Comparison of ENCODE assay signal across 8 mouse cellular contexts in the genomic region with DNA sequence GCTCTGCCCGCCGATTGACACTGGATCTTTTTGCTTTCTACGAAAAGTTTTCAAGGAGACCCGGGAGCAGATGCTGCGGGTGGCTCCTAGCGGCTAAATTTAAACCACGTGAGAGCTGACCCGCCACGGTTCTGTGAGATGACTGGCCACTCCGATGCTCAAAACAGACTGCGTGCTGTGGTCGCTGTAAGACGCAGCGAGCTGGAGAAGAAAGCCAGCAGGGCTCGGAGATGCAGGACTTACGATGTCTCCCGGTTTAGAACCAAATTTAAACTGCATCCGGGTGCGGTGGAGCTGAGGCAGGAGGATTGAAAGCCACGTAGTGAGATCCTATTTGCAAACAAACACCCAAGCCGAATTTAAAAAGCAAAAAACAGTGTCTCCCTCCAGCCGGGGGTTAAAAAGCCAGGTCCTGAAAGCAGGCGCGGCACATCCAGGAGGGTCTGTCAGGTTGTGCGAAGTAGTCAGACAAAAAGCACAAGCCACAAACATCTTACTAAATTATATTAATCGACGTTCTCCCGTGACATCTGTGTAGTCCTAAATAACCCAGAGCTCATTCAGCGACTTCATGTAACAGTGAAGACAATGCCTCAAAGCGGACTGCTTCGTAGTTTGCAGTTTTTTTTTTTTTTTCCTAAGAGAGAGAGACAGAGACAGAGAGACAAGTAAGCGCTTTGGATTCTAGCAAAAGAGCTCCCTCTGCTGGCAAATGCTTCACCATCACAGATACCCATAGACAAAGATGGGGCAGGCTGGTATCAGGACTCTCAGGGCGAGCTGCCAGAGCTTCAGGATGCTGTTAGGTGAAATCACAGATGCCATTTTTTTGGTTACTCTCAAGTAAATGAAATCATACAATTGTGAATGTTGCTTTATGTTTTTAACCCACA.
A peak's percentile ranks its signal among the peaks of the same experiment; 100 is the strongest.
DNase-seq lines count a peak whose midpoint lies in the region; ATAC-seq and TF ChIP-seq lines count a peak whose summit lies in the region.

No protein-coding gene starts in this region.

- ATAC-seq in granulocyte monocyte progenitor cell, adult 5-6 weeks (replicated peaks; ENCODE audit: poor library complexity, severe bottlenecking), result peak; percentile 43
- ATAC-seq in intestine, postnatal 0 days, result no peak

- intact Hi-C loops in left cerebral cortex, postnatal 36 days (cut with DNase I), result loop anchor here (1.0 to 5.0 kb wide), 4 partner anchors 34 to 249 kb away; a partner anchor contains a TSS

- H3K4me3 ChIP-seq in embryonic facial prominence, embryonic 10.5 days, result peak overlapping the region; percentile 62
- H3K4me3 ChIP-seq in intestine, postnatal 0 days (ENCODE audit: low read depth, low read length), result peak overlapping the region; percentile 37
- H3K4me3 ChIP-seq in midbrain, embryonic 10.5 days, result peak overlapping the region; percentile 62

- peaks cover 22% of the 10 kb centered on the region for H3K4me1 ChIP-seq in embryonic facial prominence, embryonic 10.5 days
- H3K4me1 ChIP-seq in intestine, postnatal 0 days (replicated peaks; ENCODE audit: control insufficient read depth, insufficient read depth, low read length), result peaks cover 11% of the 10 kb centered on the region; the same call in 1 of the 2 replicates
- H3K4me1 ChIP-seq in midbrain, embryonic 10.5 days, result peaks cover 22% of the 10 kb centered on the region

- H3K4me2 ChIP-seq in intestine, postnatal 0 days (replicated peaks; ENCODE audit: low read depth), result peak overlapping the region; percentile 74

- H3K27me3 ChIP-seq in embryonic facial prominence, embryonic 10.5 days (replicated peaks; ENCODE audit: low read depth, poor library complexity, severe bottlenecking), result peaks cover 30% of the 10 kb centered on the region
- H3K27me3 ChIP-seq in intestine, postnatal 0 days (replicated peaks; ENCODE audit: control insufficient read depth, insufficient read depth, low read length), result no peaks in the 10 kb centered on the region
- peaks cover 31% of the 10 kb centered on the region for H3K27me3 ChIP-seq in midbrain, embryonic 10.5 days (ENCODE audit: low read depth, poor library complexity, severe bottlenecking)

- H3K9ac ChIP-seq in intestine, postnatal 0 days (ENCODE audit: low read depth, low read length), result peak overlapping the region; percentile 43

- peak overlapping the region; percentile 84 for H3K27ac ChIP-seq in embryonic facial prominence, embryonic 10.5 days (replicated peaks)
- peak overlapping the region; percentile 92 for H3K27ac ChIP-seq in intestine, postnatal 0 days (ENCODE audit: low read depth, low read length)
- H3K27ac ChIP-seq in midbrain, embryonic 10.5 days (replicated peaks), result peak overlapping the region; percentile 75

- no peaks in the 10 kb centered on the region for H3K9me3 ChIP-seq in embryonic facial prominence, embryonic 10.5 days
- no peaks in the 10 kb centered on the region for H3K9me3 ChIP-seq in intestine, postnatal 0 days (ENCODE audit: control insufficient read depth)
- no peaks in the 10 kb centered on the region for H3K9me3 ChIP-seq in midbrain, embryonic 10.5 days (replicated peaks)

- TF ChIP-seq CTCF in intestine, postnatal 0 days (IDR thresholded peaks at IDR 0.05; ENCODE audit: low read depth), result peak; percentile 89

- no peaks in the 10 kb centered on the region for H3K36me3 ChIP-seq in embryonic facial prominence, embryonic 10.5 days (replicated peaks)
- H3K36me3 ChIP-seq in intestine, postnatal 0 days (ENCODE audit: control insufficient read depth, insufficient read depth), result no peaks in the 10 kb centered on the region
- no peaks in the 10 kb centered on the region for H3K36me3 ChIP-seq in midbrain, embryonic 10.5 days

- DNase-seq in urinary bladder, adult 18-20 months (ENCODE audit: low spot score in 2 of 2), result peak; percentile 57 to 77
- DNase-seq in urinary bladder, postnatal 10 days (ENCODE audit: low spot score), result no peak
- DNase-seq in embryonic facial prominence, embryonic 10.5 days (ENCODE audit: low spot score), result peak; percentile 84
- peak; percentile 71 to 85 for DNase-seq in left cerebral cortex, postnatal 36 days (ENCODE audit: low spot score in 2 of 2)
- peak; percentile 81 for DNase-seq in midbrain, embryonic 10.5 days (ENCODE audit: low spot score)
- peak; percentile 78 to 86 for DNase-seq in right cerebral cortex, postnatal 36 days (ENCODE audit: low spot score in 2 of 2)

- WGBS in embryonic facial prominence, embryonic 10.5 days, result under 1% methylated on average over 33 of the region's 33 CpGs
- under 1% methylated on average over 33 of the region's 33 CpGs for WGBS in intestine, postnatal 0 days
- under 1% methylated on average over 33 of the region's 33 CpGs for WGBS in midbrain, embryonic 10.5 days
